Mouse (Mus musculus) liver, postnatal 0 days (tissue): ENCODE data around the gene Slc4a3.

Experiments
- CTCF ChIP-seq: sonication (generic); IDR thresholded peaks from 2 replicates; pipeline ENCODE4 v1.5.1; 2016; ENCODE audit warnings: antibody characterized with exemption, low read depth
- EP300 ChIP-seq: IDR thresholded peaks from 2 replicates; pipeline ENCODE4 v1.6.1; 2016; ENCODE audit warnings: antibody characterized with exemption, low read depth, mild to moderate bottlenecking

GRCm38 (mm10) chr1:75565616-75566015 lies 19.6 kb downstream of the Slc4a3 start:
- no peak for TF ChIP-seq CTCF
- no peak for TF ChIP-seq EP300
